Mouse (Mus musculus): Measurements from ENCODE around the gene Rgl3.

DNA sequence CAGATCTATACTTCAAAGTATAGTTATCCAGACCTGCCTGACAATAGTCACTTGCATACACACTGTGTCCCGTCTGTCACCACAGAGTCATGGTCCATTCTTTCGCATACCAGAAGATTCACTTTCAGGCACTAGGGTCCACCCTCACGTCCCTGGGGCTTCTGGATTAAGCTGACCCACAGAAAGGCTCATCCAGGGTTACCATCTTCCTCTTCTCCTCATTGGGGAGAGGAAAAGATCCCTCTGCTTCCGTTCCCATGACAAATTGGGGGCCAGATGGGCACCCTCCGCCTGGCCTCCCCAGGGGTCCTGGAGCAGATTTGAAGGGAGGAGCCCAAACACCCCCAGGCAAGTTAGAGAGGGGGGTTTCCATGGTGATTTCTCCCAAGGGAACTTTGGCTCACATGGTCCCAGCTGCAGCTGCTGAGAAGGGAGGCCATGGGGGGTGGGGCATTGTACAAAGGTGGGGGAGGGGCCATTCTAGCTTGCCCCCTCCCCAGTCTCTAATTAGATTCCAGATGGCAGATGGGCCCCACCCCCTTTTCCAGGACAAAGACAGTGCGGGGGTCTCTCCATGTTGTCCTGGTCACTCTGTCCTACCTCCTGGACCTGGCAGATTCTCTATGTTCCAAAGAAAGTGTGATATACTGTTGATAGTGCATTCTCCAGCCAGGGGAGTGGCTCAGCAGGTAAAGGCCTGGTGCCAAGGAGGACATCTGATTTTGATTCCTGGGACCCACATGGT lies 46.2 kb upstream of the Rgl3 start:
- TF ChIP-seq CTCF (IDR thresholded peaks at IDR 0.05; ENCODE audit: extremely low read depth, insufficient read depth, insufficient read length, insufficient replicate concordance) (no peak), POLR2A (IDR thresholded peaks at IDR 0.05; ENCODE audit: low read depth, low read length) (no peak)

Data from spleen, adult 2 months (tissue).